Mouse (Mus musculus) gastrocnemius, adult 2 months (tissue): ENCODE measurements around the gene Bcor. TPM values are rescaled to one million over a fixed set of nuclear protein-coding genes. Genes with fewer than 3 reads are reported as not detected.

Experiments used
- DNase-seq: peaks from one replicate; pipeline ENCODE4 v3.0.0; 2022
- H3K27ac ChIP-seq: fragments of 200-600 bp; 2 replicates; pipeline ENCODE4 v1.8.1; 2022; ENCODE audit warnings: mild to moderate bottlenecking
- H3K4me3 ChIP-seq: fragments of 200-600 bp; 2 replicates; pipeline ENCODE4 v1.8.1; 2022; ENCODE audit warnings: mild to moderate bottlenecking, moderate library complexity
- CTCF ChIP-seq: fragments of 200-600 bp; IDR thresholded peaks from 2 replicates; pipeline ENCODE4 v1.8.1; 2022; ENCODE audit warnings: antibody characterized with exemption, mild to moderate bottlenecking, moderate library complexity
- intact Hi-C: fragments of 180-260 bp; cut with DNase I; formaldehyde crosslinking; loops from one replicate; pipeline ENCODE4 v1.15.1; 2025
- total RNA-seq, 2 experiments: library from RNA; stranded (reverse); gene quantifications; 2 replicates each; pipeline ENCODE4 v1.2.3; 2021

Gene Bcor
- total RNA-seq, 2 experiments from 2014 or later, result 14.9 to 17.1 TPM

DNA sequence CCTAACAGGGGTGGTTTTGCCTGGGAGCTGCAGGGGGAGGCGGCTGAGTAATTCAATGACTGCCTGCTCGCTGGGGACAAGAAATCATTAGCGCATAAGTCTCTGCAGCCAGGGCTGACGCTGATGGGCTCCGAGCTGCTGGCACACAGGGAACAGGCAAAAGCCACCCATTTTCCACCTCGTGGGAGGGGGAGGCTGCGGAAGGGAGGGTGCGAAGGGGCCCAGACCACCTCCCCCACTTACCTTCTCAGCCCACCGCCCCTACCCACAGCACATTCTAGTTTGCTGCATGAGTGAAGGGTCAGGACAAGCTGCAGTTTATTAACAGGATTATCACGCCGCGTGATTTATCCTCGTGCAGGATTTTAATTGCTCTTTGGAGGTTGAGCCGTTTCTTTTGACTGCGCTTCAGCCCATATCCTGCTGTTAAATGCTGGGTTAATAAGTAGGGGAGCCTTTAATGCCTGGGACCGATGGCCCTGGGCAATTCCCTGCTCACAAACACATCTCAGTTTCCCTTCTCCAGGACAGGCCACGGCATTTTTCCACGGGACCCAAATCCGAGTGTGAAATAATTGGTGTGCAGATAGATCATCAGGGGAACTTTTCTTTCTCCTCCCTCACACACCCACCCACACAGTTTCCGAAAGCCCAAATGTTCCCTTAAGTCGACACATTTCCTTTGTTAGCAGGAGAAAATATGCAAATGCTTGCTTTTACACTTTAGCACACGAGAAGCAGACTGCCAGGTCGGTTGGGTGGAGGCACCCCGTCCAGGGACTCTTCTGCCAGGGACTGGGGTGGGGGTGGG is 97.8 kb downstream of the Bcor start:
- intact Hi-C loops, result no loop called here
- no peak for TF ChIP-seq CTCF

DNA sequence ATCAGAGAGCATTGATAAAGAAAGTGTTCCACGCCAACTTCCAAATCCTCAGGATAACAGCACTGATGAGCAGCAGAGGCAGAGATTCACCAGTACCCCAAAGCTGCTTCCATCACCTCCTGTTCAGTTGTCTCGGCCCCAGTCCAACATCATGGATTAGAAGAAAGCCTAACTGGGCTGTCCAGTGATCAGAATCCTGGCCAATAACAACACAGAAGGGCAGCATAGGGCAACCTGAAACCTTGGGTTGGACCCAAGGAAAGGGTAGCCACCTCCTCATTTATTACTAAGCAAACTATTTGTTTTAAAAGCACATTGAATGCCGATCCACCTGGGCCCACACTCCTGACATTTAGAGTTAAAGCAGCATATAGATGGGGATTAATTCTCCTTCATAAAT is 99.3 kb downstream of the Bcor start:
- H3K27ac ChIP-seq, result no peak overlapping the region
- TF ChIP-seq CTCF, result no peak
- no peak overlapping the region for H3K4me3 ChIP-seq
- intact Hi-C loops, result no loop called here
- DNase-seq, result no peak

More for the DNA sequence above, 97.8 kb downstream of the Bcor start:
- no peak for DNase-seq
- no peak overlapping the region for H3K27ac ChIP-seq
- H3K4me3 ChIP-seq, result no peak overlapping the region

DNA sequence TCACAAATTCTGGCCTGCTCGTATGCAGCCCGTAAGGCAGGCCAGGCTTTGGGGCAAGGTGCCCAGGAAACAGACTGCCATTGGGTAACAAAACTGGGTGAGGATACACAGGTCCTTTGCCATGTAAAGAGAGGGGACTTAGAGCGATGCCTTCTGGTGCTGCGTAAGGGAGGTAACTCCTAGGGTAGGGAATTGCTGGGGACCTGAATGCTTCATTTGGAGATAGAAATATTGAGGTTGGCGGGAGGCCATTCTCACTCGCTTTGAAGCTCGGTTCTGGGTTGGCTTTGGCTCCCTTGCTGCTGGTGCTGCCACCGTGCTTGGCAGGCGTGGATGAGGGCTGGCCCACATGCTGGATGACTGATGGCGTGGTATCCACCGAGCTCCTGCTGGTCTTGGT is 102.9 kb downstream of the Bcor start:
- H3K4me3 ChIP-seq, result no peak overlapping the region
- DNase-seq, result no peak
- no peak for TF ChIP-seq CTCF
- H3K27ac ChIP-seq, result no peak overlapping the region
- intact Hi-C loops, result no loop called here

DNA sequence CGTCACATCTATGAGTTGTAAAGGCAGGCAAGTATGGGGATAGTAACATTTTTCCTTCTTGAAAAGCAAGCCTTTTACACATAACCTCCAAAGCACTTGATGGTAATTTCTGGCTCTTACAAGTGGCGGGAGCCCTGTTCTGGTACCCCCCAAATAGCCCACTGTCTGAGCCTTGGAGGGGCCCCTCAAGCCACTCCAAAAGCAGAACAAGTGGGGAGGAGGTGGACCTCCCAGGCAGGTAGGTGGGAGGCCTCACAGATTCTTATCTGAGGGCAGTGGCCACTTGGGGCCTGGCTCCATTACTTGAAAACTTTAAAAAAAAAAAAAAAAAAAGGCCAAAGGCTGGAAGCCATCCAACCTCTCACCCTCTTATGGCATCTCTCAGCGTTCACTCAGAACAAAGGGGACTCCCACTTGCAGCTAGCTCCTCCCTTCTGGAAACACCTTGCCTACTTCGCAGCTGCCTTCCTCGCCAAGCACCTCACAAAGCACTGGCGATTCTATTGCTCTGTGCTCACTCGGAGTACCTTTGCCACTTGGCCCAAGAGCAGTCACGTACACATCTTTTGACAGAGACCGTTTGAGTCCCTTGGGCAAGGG is 106.7 kb downstream of the Bcor start:
- DNase-seq, result no peak
- Histone ChIP-seq H3K4me3 (no peak overlapping the region), H3K27ac (no peak overlapping the region)
- intact Hi-C loops, result no loop called here
- TF ChIP-seq CTCF, result no peak

DNA sequence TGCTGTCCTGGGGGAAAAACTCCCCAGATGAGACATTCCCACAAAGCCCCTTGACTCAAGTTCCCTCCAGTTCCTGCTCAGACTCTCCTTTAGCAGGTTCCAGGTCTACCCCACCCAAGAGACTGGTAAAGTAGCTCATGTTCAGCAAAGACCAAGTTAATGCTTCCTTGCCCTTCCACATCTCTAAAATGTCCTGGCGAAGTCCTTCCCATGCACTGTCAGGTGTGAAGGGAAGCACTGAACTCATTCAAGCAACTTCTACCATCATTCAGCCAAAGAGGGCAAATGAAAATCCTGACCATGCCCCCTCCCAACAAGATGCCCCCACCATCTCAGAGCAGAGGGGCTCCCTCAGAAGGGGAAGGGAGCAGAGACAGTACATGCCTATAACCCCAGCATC is 107.5 kb downstream of the Bcor start:
- H3K4me3 ChIP-seq, result no peak overlapping the region
- DNase-seq, result no peak
- TF ChIP-seq CTCF, result no peak
- H3K27ac ChIP-seq, result no peak overlapping the region
- intact Hi-C loops, result no loop called here

DNA sequence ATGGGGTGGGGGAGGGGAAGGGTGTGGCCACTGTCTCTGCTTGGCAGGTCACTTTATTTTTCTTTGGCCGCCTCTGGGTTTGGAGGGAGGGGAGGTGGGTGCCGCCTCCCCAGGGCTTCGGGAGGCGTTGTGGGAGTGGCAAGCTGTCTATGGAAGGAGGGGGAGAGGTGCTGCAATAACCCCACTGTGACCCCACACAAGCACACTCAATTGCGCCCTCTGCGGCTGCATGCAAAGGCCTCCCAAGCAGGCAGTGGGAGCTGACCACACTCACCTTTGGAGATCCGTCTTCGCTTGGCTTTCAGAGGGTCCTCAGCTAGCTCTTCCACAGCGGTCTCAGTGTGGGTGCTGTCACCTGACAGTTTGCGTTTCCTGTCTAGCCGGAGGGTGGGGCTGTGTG is 111.4 kb downstream of the Bcor start:
- Histone ChIP-seq H3K27ac (no peak overlapping the region), H3K4me3 (no peak overlapping the region)
- DNase-seq, result no peak
- no peak for TF ChIP-seq CTCF
- intact Hi-C loops, result no loop called here

DNA sequence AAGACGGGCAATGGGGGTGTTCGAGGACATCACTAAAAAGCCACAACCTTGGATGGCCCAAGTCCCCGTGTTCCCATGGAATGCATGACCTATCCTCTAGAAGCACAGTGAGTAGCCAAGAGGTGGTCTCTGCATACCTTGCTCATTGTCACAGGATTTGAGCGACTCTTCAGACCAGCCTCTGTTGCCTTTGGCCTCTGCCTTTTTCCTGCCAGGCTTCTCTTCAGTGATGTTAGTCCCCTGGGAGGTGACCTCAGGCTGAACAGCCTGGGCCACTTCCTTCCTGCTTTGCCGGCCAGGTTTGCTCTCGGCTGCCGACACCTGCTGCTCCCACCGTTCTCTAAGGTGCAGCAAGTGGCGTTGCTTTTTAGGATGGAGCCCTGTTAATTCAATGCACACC is 112.0 kb downstream of the Bcor start:
- intact Hi-C loops, result no loop called here
- no peak for DNase-seq
- no peak overlapping the region for H3K27ac ChIP-seq
- TF ChIP-seq CTCF, result no peak
- no peak overlapping the region for H3K4me3 ChIP-seq

DNA sequence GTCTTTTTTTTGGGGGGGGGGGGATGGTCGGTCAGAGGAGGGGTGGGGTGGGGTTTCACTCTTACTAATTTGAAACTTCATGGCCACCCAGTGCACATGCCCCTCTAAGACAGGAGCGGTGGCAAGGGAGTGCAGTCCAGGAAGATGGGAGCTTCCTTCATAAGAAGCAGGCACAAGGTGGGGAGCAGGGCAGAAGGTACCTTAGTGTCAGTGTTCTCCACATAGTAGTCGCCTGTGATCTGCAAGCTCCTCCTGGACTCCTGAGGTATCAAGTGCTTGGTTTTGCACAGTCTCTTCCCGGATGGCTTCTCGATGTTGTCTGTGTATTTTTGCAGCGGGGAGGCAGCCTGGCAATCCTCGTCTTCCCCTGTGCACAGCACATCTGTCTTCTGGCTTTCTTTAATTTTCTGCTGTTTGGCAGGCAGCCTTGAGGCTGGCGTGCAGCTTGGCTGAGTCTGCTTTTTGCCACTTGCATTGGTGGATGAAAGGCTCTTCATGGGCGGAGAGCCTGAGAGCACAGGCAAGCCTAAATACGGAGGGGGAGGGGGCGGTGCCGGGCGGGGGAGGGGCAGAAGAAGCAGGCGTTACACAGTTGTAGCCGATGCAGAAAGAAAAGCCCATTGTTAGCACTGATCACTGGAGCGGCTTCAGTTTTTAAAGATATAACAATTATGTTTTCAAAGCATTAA is 112.8 kb downstream of the Bcor start:
- TF ChIP-seq CTCF, result no peak
- H3K27ac ChIP-seq, result no peak overlapping the region
- no peak for DNase-seq
- H3K4me3 ChIP-seq, result no peak overlapping the region
- intact Hi-C loops, result no loop called here

DNA sequence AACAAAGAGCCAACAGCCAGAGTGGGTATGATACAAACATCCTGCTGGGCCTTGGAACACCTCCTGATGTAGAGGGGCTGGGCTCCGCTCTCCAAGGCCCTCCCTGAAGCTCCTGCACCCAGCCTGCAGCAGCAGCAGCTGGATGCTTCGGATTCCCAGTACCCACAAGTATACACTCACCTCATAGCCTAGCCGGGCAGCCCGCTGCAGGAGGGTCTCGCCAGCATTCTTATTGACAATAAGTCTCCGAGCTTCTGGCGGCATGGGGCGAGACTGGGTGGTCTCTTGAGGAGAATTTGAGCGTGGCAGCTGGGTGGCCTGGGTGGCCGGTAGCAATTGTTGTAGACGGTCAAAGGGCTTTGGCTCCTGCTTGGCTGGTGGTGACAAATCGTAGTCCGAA is 113.5 kb downstream of the Bcor start:
- intact Hi-C loops, result no loop called here
- Histone ChIP-seq H3K4me3 (no peak overlapping the region), H3K27ac (no peak overlapping the region)
- TF ChIP-seq CTCF, result no peak
- no peak for DNase-seq

DNA sequence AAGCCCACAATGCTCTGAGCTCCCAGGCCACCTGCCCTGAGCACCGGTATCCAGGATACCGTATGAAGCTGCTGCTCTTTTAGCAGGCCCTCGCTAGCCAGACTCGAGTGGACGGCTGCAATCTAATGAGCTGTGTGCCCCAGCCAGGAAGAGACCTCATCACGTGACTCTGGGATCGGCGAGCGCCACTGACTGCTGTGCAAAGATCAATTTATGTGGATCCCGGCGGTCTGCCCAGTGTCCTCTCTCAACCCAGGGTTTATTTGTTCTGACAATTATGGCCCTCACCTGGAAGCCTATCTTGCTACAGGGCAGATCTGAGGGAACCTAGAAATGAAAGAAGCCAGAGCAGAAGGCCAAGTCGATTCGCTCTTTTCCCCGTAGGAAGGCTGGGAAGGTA is 116.8 kb downstream of the Bcor start:
- intact Hi-C loops, result no loop called here
- TF ChIP-seq CTCF, result no peak
- no peak overlapping the region for H3K27ac ChIP-seq
- no peak for DNase-seq
- no peak overlapping the region for H3K4me3 ChIP-seq

DNA sequence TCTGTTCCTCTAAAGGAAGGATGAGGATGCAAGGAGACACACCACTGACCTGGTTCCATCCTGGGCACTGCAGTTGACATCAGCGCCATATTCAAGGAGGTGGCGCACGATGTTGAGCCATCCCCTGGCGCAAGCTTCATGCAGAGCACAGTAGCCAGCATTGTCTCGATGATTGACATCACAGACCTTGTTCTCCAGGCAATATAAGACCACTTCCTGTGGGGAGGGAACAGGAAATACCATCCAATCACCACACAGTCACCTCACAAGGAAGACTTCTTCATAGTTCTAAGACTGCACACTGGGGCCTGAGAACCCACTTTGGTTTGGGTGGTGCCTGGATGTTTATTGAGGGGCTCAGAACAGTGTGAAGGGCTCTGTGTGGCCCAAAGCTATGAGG is 118.7 kb downstream of the Bcor start:
- intact Hi-C loops, result no loop called here
- Histone ChIP-seq H3K27ac (no peak overlapping the region), H3K4me3 (no peak overlapping the region)
- no peak for DNase-seq
- TF ChIP-seq CTCF, result no peak

DNA sequence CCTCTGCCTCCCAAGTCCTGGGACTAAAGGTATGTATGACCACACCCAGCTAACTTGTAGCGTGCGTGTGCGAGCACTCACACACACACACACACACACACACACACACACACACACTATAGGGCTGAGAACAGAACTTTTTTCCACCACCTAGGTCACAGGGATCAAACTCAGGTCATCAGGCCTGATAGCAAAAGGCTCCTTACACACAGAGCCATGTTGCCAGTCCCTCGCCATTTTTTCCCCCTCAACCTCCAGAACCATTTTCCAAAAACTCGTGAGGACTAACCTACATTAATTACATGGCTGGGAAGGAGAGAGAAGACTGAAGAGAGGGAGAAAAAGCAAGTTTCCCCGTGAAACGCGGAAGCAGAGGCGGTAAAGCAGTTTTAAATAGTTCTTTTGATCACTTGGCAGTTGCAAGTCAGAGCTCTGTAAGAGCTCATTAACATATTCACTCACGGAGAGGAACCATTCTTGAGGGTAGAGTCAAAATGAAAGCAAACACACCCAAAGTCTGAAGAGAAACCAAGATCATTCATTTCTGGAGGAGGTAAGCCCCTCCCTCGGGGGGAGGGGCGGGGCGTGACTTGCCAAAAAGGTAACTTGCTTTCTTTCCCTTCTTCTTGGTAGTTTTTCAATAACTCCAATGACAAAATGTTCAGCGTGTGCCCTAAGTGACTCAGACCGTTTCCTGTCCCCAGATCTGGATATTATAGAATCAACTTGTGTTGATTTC is 145.3 kb downstream of the Bcor start:
- DNase-seq, result no peak
- no peak for TF ChIP-seq CTCF
- intact Hi-C loops, result no loop called here
- Histone ChIP-seq H3K4me3 (no peak overlapping the region), H3K27ac (no peak overlapping the region)

DNA sequence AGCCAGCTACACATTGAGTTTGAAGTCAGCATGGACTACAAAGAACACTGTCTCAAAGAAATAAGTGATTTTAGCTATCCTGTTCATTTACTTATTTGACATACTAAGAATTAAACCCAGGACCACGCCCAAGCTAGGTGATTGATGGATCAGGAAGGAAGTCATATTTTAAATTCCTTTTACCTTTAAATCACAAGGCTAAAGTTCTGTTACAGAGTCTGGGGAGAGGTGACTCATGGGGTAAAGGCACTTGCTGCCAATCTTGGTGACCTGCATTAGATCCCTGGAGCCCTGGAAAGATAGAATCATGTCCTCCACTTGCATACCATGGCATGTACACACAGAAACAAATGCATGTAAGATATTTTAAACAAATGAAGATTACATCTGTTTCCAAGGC is 149.5 kb downstream of the Bcor start:
- intact Hi-C loops, result no loop called here
- Histone ChIP-seq H3K4me3 (no peak overlapping the region), H3K27ac (no peak overlapping the region)
- DNase-seq, result no peak
- no peak for TF ChIP-seq CTCF
